Mouse (Mus musculus) cortical plate, adult 2 months (tissue): ENCODE measurements around the gene Bean1. TPM values are rescaled to one million over a fixed set of nuclear protein-coding genes. Genes with fewer than 3 reads are reported as not detected.
"Not testable (repeated sequence)": the region's sequence is repeated elsewhere in the genome, so short reads cannot be mapped to it uniquely, and the experiment has no call there.

Experiments
- H3K27ac ChIP-seq: fragments of 200-500 bp; 2 replicates; pipeline ENCODE4 v1.5.1; 2012; ENCODE audit warnings: low read length, control low read depth, inconsistent platforms; ENCODE audit not compliant: insufficient read depth
- H3K4me1 ChIP-seq: fragments of 200-500 bp; 2 replicates; pipeline ENCODE4 v1.6.1; 2011; ENCODE audit warnings: low read length; ENCODE audit not compliant: control insufficient read depth, insufficient read depth
- H3K4me3 ChIP-seq: fragments of 200-500 bp; 2 replicates; pipeline ENCODE4 v1.5.1; 2011; ENCODE audit warnings: mild to moderate bottlenecking, low read length, control low read depth; ENCODE audit not compliant: insufficient read depth
- CTCF ChIP-seq: fragments of 200-500 bp; IDR thresholded peaks from 2 replicates; pipeline ENCODE4 v1.5.1; 2011; ENCODE audit warnings: mild to moderate bottlenecking, control low read depth, low read length; ENCODE audit not compliant: insufficient read depth; ENCODE audit errors: extremely low read depth
- POLR2A ChIP-seq: fragments of 200-500 bp; IDR thresholded peaks from 2 replicates; pipeline ENCODE4 v1.6.1; 2011; ENCODE audit warnings: mild to moderate bottlenecking, low read length, control low read depth; ENCODE audit not compliant: insufficient read depth; ENCODE audit errors: extremely low read depth
- polyA plus RNA-seq: library from polyadenylated mRNA; depleted of rRNA; stranded (reverse); fragments of >200 nt; gene quantifications from 2 replicates; pipeline ENCODE4 v1.2.3, GENCODE M21; 2012; rRNA removed

Bean1 gene
- polyA plus RNA-seq, 1 experiment: 24.7 TPM

DNA sequence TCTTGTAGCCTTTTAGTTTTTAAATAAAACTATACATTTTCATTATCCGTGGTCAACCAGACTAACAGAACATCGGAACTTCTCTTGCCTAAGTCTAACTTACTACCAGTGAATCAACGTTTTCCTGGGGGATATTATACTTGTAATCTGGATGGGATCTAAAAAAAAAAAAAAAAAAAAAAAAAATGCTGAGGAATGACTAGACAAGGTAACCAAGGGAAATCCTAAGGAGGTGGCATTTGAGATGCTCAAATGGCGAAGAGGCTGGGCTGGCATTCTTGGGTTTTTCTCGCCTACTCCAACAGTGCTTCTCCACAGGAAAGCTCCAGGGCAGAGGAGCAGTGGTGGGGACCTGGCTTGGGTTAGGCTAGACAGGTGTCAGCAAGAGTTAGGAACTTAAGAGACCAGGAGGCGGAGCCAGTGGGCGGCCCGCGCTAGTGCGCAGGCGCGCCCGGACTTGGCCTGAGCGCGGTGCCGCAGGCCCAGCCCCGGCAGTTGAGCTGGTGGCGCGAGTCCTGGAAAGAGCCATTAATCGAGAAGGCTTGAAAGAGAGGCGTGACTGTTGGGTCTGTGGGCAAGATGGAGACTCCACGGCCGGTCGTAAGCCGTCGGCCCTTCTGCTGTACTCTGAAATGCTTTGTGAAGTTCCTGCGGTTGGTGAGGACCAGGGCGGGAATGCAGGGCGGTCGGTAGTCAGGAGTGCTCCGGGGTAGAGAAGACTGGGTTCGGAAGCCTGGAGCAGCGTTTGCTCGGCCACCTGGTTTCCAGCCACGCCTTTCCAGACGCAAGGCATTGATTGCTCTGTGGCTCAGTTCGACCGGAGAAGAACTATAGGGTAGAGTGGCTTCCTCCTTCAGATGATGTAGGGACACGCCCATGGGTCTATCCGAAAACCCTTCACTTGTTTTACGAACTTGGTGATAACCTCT is 80.5 kb downstream of the Bean1 start, which contains the start of gene Cklf:
TSS of gene Cklf (plus strand) at position 423 of the 929 bp plus-strand sequence.
- TF ChIP-seq POLR2A: peak; percentile 56; the same call in 1 of the 2 replicates
- no peak for TF ChIP-seq CTCF
- no peak within 1 kb of the TSS for H3K27ac ChIP-seq
- H3K4me3 ChIP-seq: peak within 1 kb of the TSS; percentile 95
- no peaks in the 10 kb centered on the region; the same call in 1 of the 2 replicates for H3K4me1 ChIP-seq

DNA sequence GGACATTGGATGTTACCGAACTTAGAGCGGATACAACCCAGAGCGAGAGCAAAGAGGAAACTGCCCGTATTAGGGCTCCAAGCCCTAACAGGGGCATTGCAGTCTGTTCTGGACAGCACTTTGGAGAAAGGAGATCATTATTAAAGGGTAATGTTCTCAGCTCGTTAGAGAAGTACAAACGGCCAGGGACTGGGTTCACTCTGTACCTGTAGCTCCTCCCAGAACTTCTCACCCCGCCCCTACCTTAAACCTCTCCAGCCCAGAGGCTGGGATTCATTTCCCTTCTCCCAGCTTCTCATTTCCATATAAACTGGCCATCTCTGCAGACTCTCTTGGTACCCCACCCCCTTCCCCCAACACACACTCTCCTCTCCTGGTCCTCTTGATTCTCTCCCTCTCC is 81.2 kb downstream of the Bean1 start:
- H3K27ac ChIP-seq: no peak overlapping the region
- no peaks in the 10 kb centered on the region; the same call in 1 of the 2 replicates for H3K4me1 ChIP-seq
- TF ChIP-seq CTCF (no peak), POLR2A (no peak)
- H3K4me3 ChIP-seq: no peak overlapping the region; the same call in 1 of the 2 replicates

DNA sequence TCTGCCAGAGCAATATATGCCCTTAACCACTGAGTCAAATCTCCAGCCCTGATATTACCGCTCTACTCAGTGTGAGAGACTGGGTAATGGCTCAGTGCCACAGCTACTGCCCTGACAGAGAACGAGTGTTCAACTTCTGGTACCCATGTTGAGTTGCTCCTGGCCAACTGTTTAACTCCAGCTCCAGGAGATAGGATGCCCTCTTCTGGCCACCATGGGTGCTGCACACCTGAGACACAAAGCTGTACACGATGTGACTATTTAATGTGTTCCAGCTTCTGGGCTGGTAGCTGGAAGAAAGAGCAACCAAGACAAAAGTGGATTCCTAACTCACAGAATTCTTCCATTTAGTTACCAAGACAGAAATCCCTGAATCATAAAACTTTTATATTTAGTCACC is 82.8 kb downstream of the Bean1 start:
- Histone ChIP-seq H3K4me3 (no peak overlapping the region), H3K4me1 (no peaks in the 10 kb centered on the region; the same call in 1 of the 2 replicates), H3K27ac (no peak overlapping the region)
- TF ChIP-seq POLR2A (no peak), CTCF (0 out of 2 replicates have a peak, but pooled peaks have one; percentile 21)

GRCm38 (mm10) chr8:104261802-104262201 is 91.6 kb downstream of the Bean1 start:
- not testable (repeated sequence) for H3K4me1 ChIP-seq, H3K27ac ChIP-seq, H3K4me3 ChIP-seq

- not testable (repeated sequence) for H3K4me3 ChIP-seq, H3K4me1 ChIP-seq, H3K27ac ChIP-seq
Measured at GRCm38 (mm10) chr8:104264271-104264935, 94.2 kb downstream of the Bean1 start.

- Histone ChIP-seq H3K4me3 (no peak overlapping the region), H3K27ac (no peak overlapping the region), H3K4me1 (no peaks in the 10 kb centered on the region)
- TF ChIP-seq CTCF (no peak), POLR2A (no peak)
Measured at GRCm38 (mm10) chr8:104268368-104268767, 98.1 kb downstream of the Bean1 start.

Other genes with a start within 250 kb of the Bean1 start
- 11.7 and 11.8 TPM in 2 replicates for gene Cdh5, start 68.8 kb upstream of the Bean1 start, polyA plus RNA-seq
- 46.7 and 48.6 TPM in 2 replicates for gene Tk2, start 78.1 kb downstream of the Bean1 start, polyA plus RNA-seq
- gene Cklf, start 80.4 kb downstream of the Bean1 start, polyA plus RNA-seq: 11.4 and 12.4 TPM in 2 replicates
- gene Cmtm2a, start 122.7 kb downstream of the Bean1 start, polyA plus RNA-seq: not detected in 2 replicates
- not detected in 2 replicates for gene Gm45711, start 139.6 kb downstream of the Bean1 start, polyA plus RNA-seq
- not detected in 2 replicates for gene Cmtm1, start 139.7 kb downstream of the Bean1 start, polyA plus RNA-seq
- not detected in 2 replicates for gene Gm11020, start 151.1 kb downstream of the Bean1 start, polyA plus RNA-seq
- not detected in 2 replicates for gene Cmtm2b, start 151.8 kb downstream of the Bean1 start, polyA plus RNA-seq
- gene Cmtm3, start 169.0 kb downstream of the Bean1 start, polyA plus RNA-seq: 19.8 and 20.4 TPM in 2 replicates
- gene Cmtm4, start 225.4 kb downstream of the Bean1 start, polyA plus RNA-seq: 45.7 and 46.2 TPM in 2 replicates